Mouse (Mus musculus) mesoderm, embryonic 11.5 days (tissue): ENCODE measurements at regions not wholly inside any gene's neighbourhood (a gene's known extent, or its start where the extent isn't known, plus 50 kb on each side); places are given as distances from the start of the nearest gene placed in this dataset.
"Not testable (repeated sequence)": the region's sequence is repeated elsewhere in the genome, so short reads cannot be mapped to it uniquely, and the experiment has no call there.

Experiments
- DNase-seq: peaks from one replicate; pipeline ENCODE4 v3.0.0-alpha.2; 2012; ENCODE audit warnings: low read depth, low spot score

DNA sequence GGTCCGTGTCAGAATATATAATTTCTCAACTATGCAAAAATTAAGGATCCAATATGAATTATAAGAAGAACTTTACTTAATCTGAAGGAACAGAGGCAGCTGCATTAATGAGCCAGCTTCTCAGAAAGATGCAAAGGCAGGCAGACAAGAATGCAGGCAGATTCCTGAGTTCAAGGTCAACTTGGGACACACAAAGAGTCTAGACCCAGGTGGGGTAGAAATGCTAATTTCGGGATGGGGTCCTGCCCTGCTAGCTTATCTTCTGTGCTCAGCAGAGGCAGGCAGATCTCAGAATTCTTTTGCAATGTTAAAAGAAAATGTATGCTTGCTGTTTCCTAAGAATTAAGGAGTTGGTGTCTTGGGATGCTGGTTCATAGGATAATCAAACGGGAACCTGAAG, 181.9 kb upstream of the Dlgap1 start:
- no peak for DNase-seq

DNA sequence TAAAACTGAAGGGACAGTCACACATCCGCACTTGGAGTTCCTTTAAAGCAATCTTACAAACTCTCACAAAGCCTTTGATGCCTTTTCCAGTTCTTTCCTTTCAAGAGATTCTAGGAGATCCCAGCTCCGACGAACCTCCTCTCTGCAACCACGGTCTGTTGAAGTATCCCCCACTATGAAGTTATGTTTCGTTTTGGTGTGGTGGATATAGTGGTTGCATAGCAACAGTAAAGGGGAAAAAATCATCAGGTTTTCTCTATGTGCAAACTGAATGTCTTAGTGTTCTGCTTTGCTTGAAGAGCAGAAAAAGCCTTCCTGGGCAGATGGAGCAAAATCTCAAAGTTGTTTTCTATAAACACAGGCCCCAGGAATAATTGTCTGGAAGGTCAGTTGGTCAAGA, 147.4 kb upstream of the Dlgap1 start:
- no peak for DNase-seq

DNA sequence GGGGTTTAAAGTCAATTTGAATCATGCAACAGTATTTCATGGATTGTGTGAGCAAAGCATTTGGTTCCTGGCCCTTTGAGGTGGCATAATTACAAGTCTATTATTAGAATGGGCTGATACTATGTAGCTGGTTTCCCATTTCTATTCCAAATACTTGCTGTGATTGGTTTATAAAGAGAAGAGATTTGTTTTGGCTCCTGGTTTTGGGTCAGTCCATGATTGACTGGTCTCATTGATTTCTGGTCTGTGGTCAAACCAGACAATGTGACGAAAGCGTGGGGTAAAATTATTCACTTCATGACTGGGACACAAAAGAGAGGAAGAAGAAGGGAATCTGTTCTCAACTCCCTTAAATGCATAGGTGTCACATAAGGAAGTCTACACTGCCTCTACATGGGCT, 147.0 kb upstream of the Dlgap1 start:
- no peak for DNase-seq

DNA sequence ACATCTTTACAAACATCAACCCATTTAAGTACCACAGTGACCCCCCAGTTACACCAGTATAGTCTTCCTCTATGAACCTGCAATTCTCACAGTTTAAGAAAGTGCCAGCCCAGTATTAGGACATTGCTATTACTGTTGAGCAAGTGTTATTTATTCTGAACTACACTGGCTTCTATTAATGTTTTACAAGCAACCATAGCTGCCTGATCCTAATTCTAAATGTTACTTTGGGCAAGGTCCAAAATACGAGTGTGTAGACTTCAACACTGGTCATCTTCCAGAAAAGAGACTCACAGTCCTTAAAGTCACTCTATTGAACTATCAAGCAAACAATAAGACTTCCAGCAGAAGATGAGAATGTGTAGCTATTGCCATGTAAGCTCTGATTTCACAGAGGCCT, 146.0 kb upstream of the Dlgap1 start:
- DNase-seq = no peak

DNA sequence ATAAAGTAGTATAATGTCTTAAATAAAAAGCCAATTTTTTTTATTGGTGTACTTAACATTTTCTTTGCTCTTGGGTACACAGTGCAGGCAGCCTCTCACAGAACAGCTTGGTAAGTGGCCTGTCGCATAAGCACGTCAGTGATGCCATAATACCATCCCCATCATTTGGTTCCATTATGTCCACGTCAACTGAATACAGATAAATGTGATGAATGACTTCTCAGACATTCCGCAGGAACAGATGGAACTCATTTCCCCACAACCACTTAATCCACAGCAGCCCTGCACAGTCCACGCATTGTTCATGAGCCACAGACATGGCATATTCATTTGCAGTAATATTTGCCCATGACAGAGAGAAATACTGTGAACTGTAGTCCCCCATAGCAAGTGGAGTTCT, 127.6 kb upstream of the Dlgap1 start:
- DNase-seq = peak; percentile 70

DNA sequence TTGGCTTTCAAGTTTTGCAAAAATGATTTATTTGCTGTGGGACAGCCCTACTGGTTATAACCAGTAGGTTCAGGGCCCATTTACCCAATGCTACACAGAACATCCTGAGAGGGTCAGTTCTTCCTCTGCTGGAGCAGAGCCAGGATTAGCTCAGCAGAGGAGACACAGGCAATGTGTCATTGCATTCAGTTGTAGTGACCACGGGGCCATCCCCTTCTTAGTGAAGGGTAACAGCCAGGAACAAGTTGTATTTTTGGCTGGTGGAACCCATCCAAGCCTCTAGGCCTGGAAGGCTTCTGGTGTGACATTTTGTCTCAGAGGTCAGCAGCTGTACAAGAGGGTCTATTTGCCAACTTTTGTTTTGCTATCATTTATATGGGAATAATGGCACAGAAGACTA, 120.6 kb upstream of the Dlgap1 start:
- DNase-seq = no peak

DNA sequence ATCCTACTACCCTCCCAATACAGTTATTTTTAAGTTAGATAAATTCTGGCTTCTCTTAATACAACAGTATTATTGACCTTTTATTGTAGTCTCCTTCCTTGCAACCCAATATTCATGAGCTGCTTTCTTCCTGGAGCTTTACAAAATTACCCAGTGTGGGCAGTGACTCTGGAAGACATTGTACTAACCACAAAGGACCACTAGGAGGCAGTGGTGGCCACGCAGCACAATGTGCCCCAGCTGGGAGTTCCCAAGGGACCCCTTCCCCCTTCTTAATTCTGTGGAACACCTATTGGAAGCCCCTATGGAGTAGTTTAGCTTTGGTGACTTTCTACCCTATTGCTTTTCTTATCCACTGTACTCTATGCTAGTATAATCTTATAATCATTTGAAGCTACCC, 118.8 kb upstream of the Dlgap1 start:
- DNase-seq = peak; percentile 13

DNA sequence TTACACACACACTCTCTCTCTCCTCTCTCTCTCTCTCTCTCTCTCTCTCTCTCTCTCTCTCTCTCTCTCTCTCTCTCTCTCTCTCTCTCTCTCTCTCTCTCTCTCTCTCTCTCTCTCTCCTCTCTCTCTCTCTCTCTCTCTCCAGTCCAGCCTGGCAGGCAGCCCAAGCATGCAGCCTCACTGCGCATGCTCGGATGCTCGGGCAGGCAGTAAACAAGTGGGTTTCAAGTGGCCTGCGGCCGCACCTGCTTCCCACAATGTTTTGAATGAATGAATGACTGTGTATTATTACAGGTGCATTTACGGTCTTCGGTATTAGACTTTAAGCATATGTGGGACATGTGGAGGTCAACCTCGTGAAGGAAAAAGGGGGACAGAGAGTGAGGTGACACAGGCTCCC, 88.9 kb upstream of the Dlgap1 start:
- DNase-seq = not testable (repeated sequence)

DNA sequence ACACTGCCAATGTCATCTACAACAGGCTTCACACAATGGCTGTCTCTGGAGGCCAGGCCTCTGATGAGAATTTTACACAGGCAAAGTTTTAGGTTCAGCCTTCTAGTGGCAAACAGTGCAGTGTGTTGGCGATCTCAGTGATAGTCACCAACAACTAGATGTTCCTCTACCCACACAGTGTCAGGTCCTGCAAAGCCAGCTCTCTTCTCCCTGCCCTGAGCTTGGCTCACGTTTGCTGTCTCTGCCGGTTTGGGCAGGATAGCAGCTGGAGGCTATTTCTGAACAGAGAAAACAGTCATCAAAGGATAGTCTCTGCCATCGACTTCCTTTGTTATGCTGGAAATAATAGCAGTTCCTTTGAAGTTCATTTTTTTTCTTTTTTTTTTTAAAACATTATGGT, 74.9 kb upstream of the Dlgap1 start:
- DNase-seq = no peak
